Mouse (Mus musculus): ENCODE data around the gene Dglucy.

GRCm38 (mm10) chr12:100903761-100904160 is 124.9 kb downstream of the Dglucy start:
- TF ChIP-seq POLR2A (IDR thresholded peaks at IDR 0.05; ENCODE audit: borderline replicate concordance, low read depth, low read length) (no peak), CTCF (IDR thresholded peaks at IDR 0.05; ENCODE audit: low read depth, low read length) (no peak)
